Mouse (Mus musculus): ENCODE data around the gene Senp1.

The Senp1 gene

GRCm38 (mm10) chr15:98043967-98044366 is 49.6 kb downstream of the Senp1 start:
- DNase-seq, result no peak

- no peak for DNase-seq
These were observed 51.0 kb downstream of the Senp1 start for GRCm38 (mm10) chr15:98042508-98042907.

- DNase-seq, result no peak
These were observed 53.9 kb downstream of the Senp1 start for GRCm38 (mm10) chr15:98039682-98040081.

- no peak for DNase-seq
These were observed 57.0 kb downstream of the Senp1 start for GRCm38 (mm10) chr15:98036578-98036977.

GRCm38 (mm10) chr15:98035076-98035755 is 58.3 kb downstream of the Senp1 start:
- no peak for DNase-seq

GRCm38 (mm10) chr15:98033233-98033748 is 60.3 kb downstream of the Senp1 start:
- no peak for DNase-seq

GRCm38 (mm10) chr15:98029798-98030197 is 63.7 kb downstream of the Senp1 start:
- DNase-seq, result no peak

- no peak for DNase-seq
These were observed 66.3 kb downstream of the Senp1 start for GRCm38 (mm10) chr15:98026967-98027904.

GRCm38 (mm10) chr15:98025611-98026010 is 67.9 kb downstream of the Senp1 start:
- no peak for DNase-seq

- DNase-seq, result no peak
These were observed 70.4 kb downstream of the Senp1 start for GRCm38 (mm10) chr15:98023137-98023536.

GRCm38 (mm10) chr15:98021886-98022285 is 71.7 kb downstream of the Senp1 start:
- no peak for DNase-seq

GRCm38 (mm10) chr15:98019047-98019446 is 74.5 kb downstream of the Senp1 start:
- DNase-seq, result no peak

- DNase-seq, result no peak
These were observed 75.6 kb downstream of the Senp1 start for GRCm38 (mm10) chr15:98017925-98018324.

GRCm38 (mm10) chr15:98012810-98013209 is 80.7 kb downstream of the Senp1 start:
- no peak for DNase-seq

GRCm38 (mm10) chr15:98005181-98005580 is 88.4 kb downstream of the Senp1 start:
- no peak for DNase-seq

- DNase-seq, result no peak
These were observed 88.8 kb downstream of the Senp1 start for GRCm38 (mm10) chr15:98004740-98005159.

- DNase-seq, result no peak
These were observed 89.5 kb downstream of the Senp1 start, which contains the start of gene Col2a1 for GRCm38 (mm10) chr15:98003822-98004739. Gene Col2a1, minus strand, starts transcription at chr15:98004695.

GRCm38 (mm10) chr15:98002991-98003821 is 90.3 kb downstream of the Senp1 start:
- DNase-seq, result peak; percentile 15

- no peak for DNase-seq
These were observed 91.2 kb downstream of the Senp1 start for GRCm38 (mm10) chr15:98002113-98002990.

GRCm38 (mm10) chr15:98001321-98002112 is 92.0 kb downstream of the Senp1 start:
- peak; percentile 12 for DNase-seq
